Mouse (Mus musculus) hindbrain, postnatal 0 days (tissue): ENCODE data around the gene Prr13. TPM values are rescaled to one million over a fixed set of nuclear protein-coding genes. Genes with fewer than 3 reads are reported as not detected.

Source experiments
- ATAC-seq: fragments of 200-750 bp; cut with Nextera tagmentation; 2 replicates; pipeline ENCODE4 v1.8.0; 2017; ENCODE audit warnings: mild to moderate bottlenecking, moderate TSS enrichment, moderate library complexity
- DNase-seq: peaks from one replicate; pipeline ENCODE4 v3.0.0-alpha.2; 2015; ENCODE audit warnings: low spot score
- H3K27ac ChIP-seq: fragments of 300-500 bp; sonication (generic); 2 replicates; pipeline ENCODE4 v1.5.1; 2014; ENCODE audit warnings: mild to moderate bottlenecking
- H3K27me3 ChIP-seq: fragments of 300-500 bp; sonication (generic); 2 replicates; pipeline ENCODE4 v1.6.1; 2014; ENCODE audit warnings: low read length, mixed read lengths; ENCODE audit not compliant: insufficient read depth
- H3K36me3 ChIP-seq: fragments of 300-500 bp; sonication (generic); 2 replicates; pipeline ENCODE4 v1.6.1; 2014; ENCODE audit warnings: low read length, mixed read lengths; ENCODE audit not compliant: insufficient read depth
- H3K4me1 ChIP-seq: fragments of 300-500 bp; sonication (generic); 2 replicates; pipeline ENCODE4 v1.6.1; 2014; ENCODE audit warnings: antibody characterized with exemption, low read length, mixed read lengths; ENCODE audit not compliant: insufficient read depth
- H3K4me2 ChIP-seq: fragments of 300-500 bp; sonication (generic); 2 replicates; pipeline ENCODE4 v1.6.1; 2014; ENCODE audit warnings: low read depth, mild to moderate bottlenecking, low read length, moderate library complexity, mixed read lengths
- H3K4me3 ChIP-seq: fragments of 300-500 bp; sonication (generic); 2 replicates; pipeline ENCODE4 v1.5.1; 2014; ENCODE audit warnings: low read length
- H3K9ac ChIP-seq: fragments of 300-500 bp; sonication (generic); replicated peaks from 2 replicates; pipeline ENCODE4 v1.6.1; 2014; ENCODE audit warnings: mild to moderate bottlenecking, low read length, moderate library complexity, mixed read lengths
- H3K9me3 ChIP-seq: fragments of 300-500 bp; sonication (generic); 2 replicates; pipeline ENCODE4 v1.6.1; 2016; ENCODE audit warnings: low read length, mixed read lengths
- CTCF ChIP-seq: IDR thresholded peaks from 2 replicates; pipeline ENCODE4 v1.5.1; 2016; ENCODE audit warnings: antibody characterized with exemption, control low read depth, low read depth
- WGBS: fragments of 180-500 bp; shearing (Covaris S2); extraction: QIAGEN DNeasy Blood & Tissue Kit; methylation state at CpG from one replicate; pipeline ENCODE4 v1.1.7; 2014; 5-methylcytosine and 5-hydroxymethylcytosine counted together
- polyA plus RNA-seq: library from polyadenylated mRNA; unstranded; fragments of >200 nt; fragmentation: Nextera tagmentation; extraction: Ambion mirVana; gene quantifications from 2 replicates; pipeline ENCODE4 v1.2.1, GENCODE M21; 2015
- total RNA-seq: library from RNA; depleted of rRNA; stranded (reverse); fragments of >200 nt; gene quantifications from 2 replicates; pipeline ENCODE4 v1.2.3, GENCODE M21; 2014

The Prr13 gene
- total and polyA plus RNA-seq, 2 experiments from 2014 or later = 28.0 to 90.4 TPM

- Histone ChIP-seq H3K36me3 (no peaks in the 10 kb centered on the region), H3K4me2 (no peak overlapping the region), H3K9me3 (no peaks in the 10 kb centered on the region), H3K9ac (no peak overlapping the region), H3K27ac (no peak overlapping the region), H3K4me3 (no peak overlapping the region), H3K27me3 (no peaks in the 10 kb centered on the region), H3K4me1 (no peaks in the 10 kb centered on the region)
- DNase-seq (no peak), ATAC-seq (no peak)
- WGBS = 61% methylated on average over 5 of the region's 6 CpGs
- no peak for TF ChIP-seq CTCF
Observed at GRCm38 (mm10) chr15:102446448-102446847, 12.4 kb upstream of the Prr13 start.

DNA sequence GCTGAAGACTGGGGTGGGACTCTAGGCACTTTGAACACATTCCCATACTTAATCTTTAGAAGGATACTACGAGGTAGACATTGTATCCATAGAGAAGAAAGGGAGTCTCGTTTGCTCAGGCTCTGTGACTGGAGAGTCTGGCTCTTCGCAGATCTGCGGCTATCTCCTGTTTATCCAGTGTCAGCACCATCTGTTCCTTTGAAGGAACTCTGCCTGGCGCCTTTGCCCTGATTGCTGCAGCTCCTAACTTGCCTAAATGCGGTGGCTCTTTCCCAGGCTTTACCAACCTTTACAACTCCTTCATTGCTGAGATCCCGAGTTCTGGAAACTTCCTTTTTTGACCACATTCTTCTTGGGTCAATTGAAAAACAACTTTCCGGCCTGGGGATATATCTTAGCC, 9.5 kb upstream of the Prr13 start:
- DNase-seq = no peak
- TF ChIP-seq CTCF = no peak
- Histone ChIP-seq H3K36me3 (no peaks in the 10 kb centered on the region), H3K27ac (no peak overlapping the region), H3K4me2 (no peak overlapping the region), H3K9ac (no peak overlapping the region), H3K9me3 (no peaks in the 10 kb centered on the region), H3K27me3 (no peaks in the 10 kb centered on the region), H3K4me3 (no peak overlapping the region), H3K4me1 (no peaks in the 10 kb centered on the region)
- 72% methylated on average over 8 of the region's 8 CpGs for WGBS
- ATAC-seq = no peak

DNA sequence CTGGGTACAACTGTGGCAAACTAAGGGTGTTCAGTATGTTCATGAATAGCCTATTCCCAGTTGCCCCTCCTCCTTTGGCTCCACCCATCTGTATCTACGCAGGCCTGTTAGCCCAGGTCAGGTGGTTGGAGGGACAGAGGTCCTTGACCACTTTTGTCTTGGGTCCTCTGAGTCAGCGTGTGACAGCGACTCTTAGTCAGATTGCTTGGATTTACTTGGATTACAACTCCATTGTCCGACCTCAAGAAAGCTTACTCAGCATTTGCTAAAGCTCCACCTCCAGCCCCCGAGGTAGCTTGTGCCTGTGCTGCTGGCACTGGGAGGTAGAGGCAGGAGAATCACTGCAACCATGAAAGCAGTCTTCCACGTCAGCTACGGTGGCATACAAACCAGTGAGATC, 7.9 kb upstream of the Prr13 start:
- no peak for ATAC-seq
- WGBS = 32% methylated on average over 7 of the region's 7 CpGs
- H3K4me2 ChIP-seq = no peak overlapping the region

GRCm38 (mm10) chr15:102451666-102452430, 7.0 kb upstream of the Prr13 start:
- H3K4me3 ChIP-seq = no peak overlapping the region
- H3K27ac ChIP-seq = no peak overlapping the region
- no peak for TF ChIP-seq CTCF
- 78% methylated on average over 26 of the region's 26 CpGs for whole genome bisulfite sequencing
- no peak for DNase-seq
- no peaks in the 10 kb centered on the region for H3K4me1 ChIP-seq
- no peaks in the 10 kb centered on the region for H3K27me3 ChIP-seq
- H3K4me2 ChIP-seq = no peak overlapping the region
- no peaks in the 10 kb centered on the region for H3K36me3 ChIP-seq
- no peak for ATAC-seq
- H3K9ac ChIP-seq = no peak overlapping the region
- no peaks in the 10 kb centered on the region for H3K9me3 ChIP-seq

More for the DNA sequence above, 7.9 kb upstream of the Prr13 start:
- DNase-seq = no peak
- no peaks in the 10 kb centered on the region for H3K36me3 ChIP-seq
- no peaks in the 10 kb centered on the region for H3K9me3 ChIP-seq
- no peak overlapping the region for H3K4me3 ChIP-seq
- H3K4me1 ChIP-seq = no peaks in the 10 kb centered on the region
- no peak overlapping the region for H3K27ac ChIP-seq
- no peaks in the 10 kb centered on the region for H3K27me3 ChIP-seq
- TF ChIP-seq CTCF = no peak
- no peak overlapping the region for H3K9ac ChIP-seq

DNA sequence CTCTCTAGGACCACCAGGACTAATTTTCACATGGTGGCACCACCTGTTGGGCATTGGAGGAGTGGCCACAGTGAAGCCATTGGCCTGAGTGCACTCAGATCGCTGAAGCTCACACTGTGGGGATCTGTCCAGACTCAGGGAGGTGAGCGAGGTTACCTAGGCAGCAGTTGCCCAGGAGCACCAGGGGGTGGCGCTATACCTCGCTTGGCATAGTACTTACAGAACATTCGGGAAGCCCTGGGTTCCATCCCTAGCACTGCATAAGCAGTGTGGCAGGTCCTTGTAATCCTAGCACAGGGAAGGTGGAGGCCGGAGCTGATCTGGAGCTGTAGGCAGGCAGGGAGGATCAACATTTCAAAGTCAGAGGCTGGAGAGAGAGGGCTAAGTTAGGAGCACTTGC, 2.8 kb upstream of the Prr13 start:
- no peak overlapping the region for H3K9ac ChIP-seq
- H3K4me3 ChIP-seq = no peak overlapping the region
- H3K4me2 ChIP-seq = no peak overlapping the region
- ATAC-seq = no peak
- no peak overlapping the region for H3K27ac ChIP-seq
- peak; percentile 49 for TF ChIP-seq CTCF
- WGBS = 41% methylated on average over 6 of the region's 6 CpGs
- H3K4me1 ChIP-seq = no peaks in the 10 kb centered on the region
- peak; percentile 14 for DNase-seq
- H3K36me3 ChIP-seq = no peaks in the 10 kb centered on the region
- no peaks in the 10 kb centered on the region for H3K27me3 ChIP-seq
- H3K9me3 ChIP-seq = no peaks in the 10 kb centered on the region

DNA sequence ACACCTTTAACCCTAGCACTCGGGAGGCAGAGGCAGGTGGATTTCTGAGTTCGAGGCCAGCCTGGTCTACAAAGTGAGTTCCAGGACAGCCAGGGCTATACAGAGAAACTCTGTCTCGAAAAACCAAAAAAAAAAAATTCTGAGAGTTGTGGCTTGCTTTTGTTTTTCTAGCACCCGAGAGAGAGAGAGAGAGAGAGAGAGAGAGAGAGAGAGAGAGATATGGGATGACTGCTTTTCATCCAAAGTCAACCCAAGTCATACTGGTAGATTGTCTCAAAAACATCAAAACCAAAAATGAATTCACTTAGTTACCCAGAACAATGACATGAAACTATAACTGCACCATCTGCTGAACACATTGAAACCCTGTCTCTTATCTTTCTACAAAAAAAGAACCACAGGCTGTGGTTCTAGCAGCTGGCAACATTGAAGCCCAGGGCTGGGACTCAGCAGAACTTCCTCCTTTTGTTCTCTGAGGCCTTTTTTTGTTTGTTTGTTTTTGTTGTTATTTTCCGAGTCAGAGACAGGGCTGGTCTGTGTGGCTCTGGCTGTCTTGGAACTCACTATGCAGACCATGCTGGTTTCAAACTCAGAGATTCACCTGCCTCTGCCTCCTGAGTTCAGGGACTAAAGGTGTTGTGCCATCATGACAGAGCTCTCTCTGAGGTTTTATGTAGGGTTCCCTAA, 635 bp upstream of the Prr13 start:
- DNase-seq = no peak
- H3K27me3 ChIP-seq = no peaks in the 10 kb centered on the region
- H3K9ac ChIP-seq = peak overlapping the region; percentile 48; the same call in 1 of the 2 replicates
- WGBS = 72% methylated on average over 5 of the region's 5 CpGs
- peak overlapping the region; percentile 46 for H3K4me3 ChIP-seq
- no peaks in the 10 kb centered on the region; the same call in 1 of the 2 replicates for H3K36me3 ChIP-seq
- H3K27ac ChIP-seq = no peak overlapping the region
- peak overlapping the region; percentile 74 for H3K4me2 ChIP-seq
- no peaks in the 10 kb centered on the region for H3K4me1 ChIP-seq
- no peak for ATAC-seq
- TF ChIP-seq CTCF = no peak
- no peaks in the 10 kb centered on the region for H3K9me3 ChIP-seq

DNA sequence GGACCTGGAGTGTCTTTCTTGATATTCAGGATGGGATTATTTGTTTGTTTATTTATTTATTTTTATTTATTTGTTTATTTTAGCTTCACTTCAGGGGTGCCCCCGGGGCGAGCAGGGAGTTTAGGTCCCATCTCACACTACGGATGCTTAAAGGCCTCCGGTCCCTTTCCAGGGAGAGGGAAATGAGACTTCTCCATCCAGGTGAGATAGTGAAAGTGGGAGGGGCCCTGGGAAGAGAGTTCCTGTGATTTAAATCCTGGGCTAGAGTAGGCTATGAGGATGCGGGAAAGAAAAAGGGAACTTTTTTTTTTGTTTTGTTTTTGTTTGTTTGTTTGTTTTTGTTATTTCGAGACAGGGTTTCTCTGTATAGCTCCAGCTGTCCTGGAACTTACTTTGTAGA, 553 bp downstream of the Prr13 start:
- ATAC-seq (no peak), DNase-seq (no peak)
- peak overlapping the region; percentile 74 for H3K4me2 ChIP-seq
- peak overlapping the region; percentile 67; the same call in 1 of the 2 replicates for H3K27ac ChIP-seq
- H3K9me3 ChIP-seq = no peaks in the 10 kb centered on the region
- no peaks in the 10 kb centered on the region; the same call in 1 of the 2 replicates for H3K36me3 ChIP-seq
- H3K27me3 ChIP-seq = no peaks in the 10 kb centered on the region
- 29% methylated on average over 6 of the region's 6 CpGs for WGBS
- H3K4me3 ChIP-seq = peak overlapping the region; percentile 46
- TF ChIP-seq CTCF = no peak
- H3K9ac ChIP-seq = peak overlapping the region; percentile 48
- no peaks in the 10 kb centered on the region for H3K4me1 ChIP-seq
